ENCODE assay signal across 18 mouse cellular contexts in genomic region chr5:27122944-27123343, GRCm38 (mm10).
A peak's percentile ranks its signal among the peaks of the same experiment; 100 is the strongest.
DNase-seq lines count a peak whose midpoint lies in the region; ATAC-seq and TF ChIP-seq lines count a peak whose summit lies in the region.
"Had no signal": no experiment of that assay in that cellular context is flagged by ENCODE, and none has a peak within 500 bp of the region (broad histone marks: within the 10 kb centered on the region; RNA-seq: fewer than 3 reads in every experiment).

No protein-coding gene starts in this region.

- no peak overlapping the region for H3K27ac ChIP-seq in forebrain, embryonic 14.5 days (ENCODE audit: low read depth, low read length)
- H3K27ac ChIP-seq in forebrain, embryonic 11.5 days (ENCODE audit: low read depth, low read length): no peak overlapping the region
- H3K27ac ChIP-seq: embryonic facial prominence, embryonic 10.5 days; hindbrain, embryonic 13.5 days; intestine, embryonic 15.5 days; kidney, embryonic 15.5 days; layer of hippocampus, adult 2 months; limb, embryonic 10.5 days; liver, embryonic 12.5 days; stomach, embryonic 15.5 days had no signal

- no peak overlapping the region for H3K4me2 ChIP-seq in forebrain, embryonic 14.5 days (ENCODE audit: low read length)
- H3K4me2 ChIP-seq in forebrain, embryonic 11.5 days (ENCODE audit: low read depth, low read length, severe bottlenecking): no peak overlapping the region
- H3K4me2 ChIP-seq: hindbrain, embryonic 13.5 days; intestine, embryonic 15.5 days; kidney, embryonic 15.5 days; liver, embryonic 12.5 days; stomach, embryonic 15.5 days had no signal

- H3K9me3 ChIP-seq in forebrain, embryonic 14.5 days (replicated peaks; ENCODE audit: control insufficient read depth, low read length): no peaks in the 10 kb centered on the region
- no peaks in the 10 kb centered on the region for H3K9me3 ChIP-seq in forebrain, embryonic 11.5 days (ENCODE audit: control insufficient read depth, low read length)
- H3K9me3 ChIP-seq: embryonic facial prominence, embryonic 10.5 days; hindbrain, embryonic 13.5 days; intestine, embryonic 15.5 days; kidney, embryonic 15.5 days; limb, embryonic 10.5 days; liver, embryonic 12.5 days; stomach, embryonic 15.5 days had no signal

- TF ChIP-seq CTCF in brain, embryonic 14.5 days (IDR thresholded peaks at IDR 0.05; ENCODE audit: borderline replicate concordance, extremely low read depth, insufficient read depth, insufficient read length): no peak

- H3K4me1 ChIP-seq in forebrain, embryonic 14.5 days (ENCODE audit: control insufficient read depth, insufficient read depth, low read length): no peaks in the 10 kb centered on the region
- no peaks in the 10 kb centered on the region for H3K4me1 ChIP-seq in forebrain, embryonic 11.5 days (replicated peaks; ENCODE audit: control insufficient read depth, insufficient read depth, low read length)
- H3K4me1 ChIP-seq: embryonic facial prominence, embryonic 10.5 days; hindbrain, embryonic 13.5 days; intestine, embryonic 15.5 days; kidney, embryonic 15.5 days; limb, embryonic 10.5 days; liver, embryonic 12.5 days; stomach, embryonic 15.5 days had no signal

- WGBS in forebrain, embryonic 14.5 days: 81% methylated on average over 2 of the region's 2 CpGs
- WGBS in forebrain, embryonic 11.5 days: 96% methylated on average over 2 of the region's 2 CpGs

- peak; percentile 14 for DNase-seq in forebrain, embryonic 14.5 days (ENCODE audit: low spot score)
- no peak for DNase-seq in forebrain, embryonic 11.5 days (ENCODE audit: low spot score)
- peak; percentile 9 for DNase-seq in 416B (ENCODE audit: low read depth)
- DNase-seq in brain, embryonic 14.5 days (ENCODE audit: low read depth): peak; percentile 52
- DNase-seq in cerebellum, adult 9-10 months: peak; percentile 76
- DNase-seq in heart, postnatal 14 days: no peak
- no peak for DNase-seq in ovary, postnatal 10 days (ENCODE audit: low spot score)
- DNase-seq: gastrocnemius, postnatal 25 days; thymus, adult 2 months had no signal

- H3K36me3 ChIP-seq in forebrain, embryonic 14.5 days (ENCODE audit: control insufficient read depth, insufficient read depth, low read length): no peaks in the 10 kb centered on the region
- H3K36me3 ChIP-seq in forebrain, embryonic 11.5 days (ENCODE audit: control insufficient read depth, insufficient read depth, low read length): no peaks in the 10 kb centered on the region
- H3K36me3 ChIP-seq: embryonic facial prominence, embryonic 10.5 days; hindbrain, embryonic 13.5 days; intestine, embryonic 15.5 days; kidney, embryonic 15.5 days; limb, embryonic 10.5 days; liver, embryonic 12.5 days; stomach, embryonic 15.5 days had no signal

- H3K27me3 ChIP-seq in forebrain, embryonic 14.5 days (replicated peaks; ENCODE audit: control insufficient read depth, insufficient read depth, low read length): no peaks in the 10 kb centered on the region
- no peaks in the 10 kb centered on the region for H3K27me3 ChIP-seq in forebrain, embryonic 11.5 days (ENCODE audit: control insufficient read depth, insufficient read depth, low read length)
- H3K27me3 ChIP-seq: hindbrain, embryonic 13.5 days; intestine, embryonic 15.5 days; kidney, embryonic 15.5 days; liver, embryonic 12.5 days; Patski; stomach, embryonic 15.5 days had no signal

- no peak overlapping the region for H3K9ac ChIP-seq in forebrain, embryonic 14.5 days (ENCODE audit: low read length)
- H3K9ac ChIP-seq in forebrain, embryonic 11.5 days (ENCODE audit: low read length): no peak overlapping the region
- H3K9ac ChIP-seq: hindbrain, embryonic 13.5 days; intestine, embryonic 15.5 days; kidney, embryonic 15.5 days; liver, embryonic 12.5 days; stomach, embryonic 15.5 days had no signal

- ATAC-seq in forebrain, embryonic 14.5 days: peak; percentile 34; the same call in 1 of the 2 replicates
- no peak for ATAC-seq in forebrain, embryonic 11.5 days (replicated peaks; ENCODE audit: low FRiP score)
- ATAC-seq: intestine, embryonic 15.5 days; liver, embryonic 12.5 days; Patski had no signal

- no peak overlapping the region for H3K4me3 ChIP-seq in forebrain, embryonic 14.5 days (ENCODE audit: low read depth, low read length)
- H3K4me3 ChIP-seq in forebrain, embryonic 11.5 days (ENCODE audit: low read depth, low read length): no peak overlapping the region
- H3K4me3 ChIP-seq: embryonic facial prominence, embryonic 10.5 days; hindbrain, embryonic 13.5 days; intestine, embryonic 15.5 days; kidney, embryonic 15.5 days; layer of hippocampus, adult 2 months; limb, embryonic 10.5 days; liver, embryonic 12.5 days; stomach, embryonic 15.5 days had no signal

- TF ChIP-seq POLR2A in brain, embryonic 14.5 days (IDR thresholded peaks at IDR 0.05; ENCODE audit: borderline replicate concordance, extremely low read depth, insufficient read depth, insufficient read length, poor library complexity, severe bottlenecking): no peak

- intact Hi-C loops in heart, postnatal 14 days (cut with DNase I): no loop called here

Comparison
In these comparisons a context has a peak if more than half of its experiments do, and no peak if none do; other contexts are left out.
1. DNase-seq: peak in forebrain, embryonic 14.5 days (single experiment), 416B (single experiment), brain, embryonic 14.5 days (single experiment) and cerebellum, adult 9-10 months (single experiment); none in forebrain, embryonic 11.5 days (single experiment), heart, postnatal 14 days (0 of 2) and ovary, postnatal 10 days (single experiment).